Mouse (Mus musculus) layer of hippocampus, adult 2 months (tissue): ENCODE results near the gene Usp50. TPM values are rescaled to one million over a fixed set of nuclear protein-coding genes. Genes with fewer than 3 reads are reported as not detected.
A peak's percentile ranks its signal among the peaks of the same experiment; 100 is the strongest.

ENCODE experiments used
- DNase-seq, 2 experiments: peaks; one replicate each; pipeline ENCODE4 v3.0.0; 2022; ENCODE audit warnings: low spot score in 2 of 2
- H3K27ac ChIP-seq: fragments of 200-600 bp; 2 replicates; pipeline ENCODE4 v1.8.1; 2022
- H3K4me3 ChIP-seq: fragments of 200-600 bp; 2 replicates; pipeline ENCODE4 v1.8.1; 2022; ENCODE audit warnings: mild to moderate bottlenecking
- CTCF ChIP-seq: fragments of 200-600 bp; conservative IDR thresholded peaks from 2 replicates; pipeline ENCODE4 v1.8.1; 2022; ENCODE audit warnings: antibody characterized with exemption, mild to moderate bottlenecking, moderate library complexity
- total RNA-seq, 2 experiments: library from RNA; stranded (reverse); gene quantifications; 2 replicates each; pipeline ENCODE4 v1.2.3; 2021

Usp50 gene
- total RNA-seq, 2 experiments from 2014 or later, result 3.0 to 3.3 TPM

- Histone ChIP-seq H3K27ac (peak overlapping the region; percentile 83), H3K4me3 (no peak overlapping the region)
- TF ChIP-seq CTCF, result no peak
- DNase-seq, result no peak
Observed at GRCm38 (mm10) chr2:126776416-126776815, 6.9 kb downstream of the Usp50 start.

- DNase-seq, result no peak
- Histone ChIP-seq H3K4me3 (no peak overlapping the region), H3K27ac (peak overlapping the region; percentile 83)
- no peak for TF ChIP-seq CTCF
Observed at GRCm38 (mm10) chr2:126775951-126776350, 7.3 kb downstream of the Usp50 start.

DNA sequence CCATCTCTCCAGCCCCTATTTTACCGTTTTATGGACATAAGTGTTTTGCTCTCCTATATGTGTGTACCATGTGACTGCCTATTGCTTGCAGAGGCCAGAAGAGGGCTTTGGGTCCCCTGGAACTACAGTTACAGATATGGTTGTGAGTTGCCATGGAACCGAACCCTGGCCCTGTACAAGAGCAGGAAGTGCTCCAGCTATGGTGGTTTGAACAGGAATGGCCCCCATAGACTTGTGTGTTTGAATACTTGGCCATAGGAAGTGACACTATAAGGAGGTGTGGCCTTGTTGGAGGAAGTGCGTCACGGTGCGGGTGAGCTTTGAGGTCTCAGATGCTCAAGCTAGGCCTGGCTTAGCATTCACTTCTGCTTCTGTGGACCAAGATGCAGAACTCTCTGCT, 11.1 kb downstream of the Usp50 start:
- Histone ChIP-seq H3K27ac (no peak overlapping the region), H3K4me3 (no peak overlapping the region)
- no peak for TF ChIP-seq CTCF
- no peak for DNase-seq

- Histone ChIP-seq H3K4me3 (no peak overlapping the region), H3K27ac (0 out of 2 replicates have a peak overlapping the region, but pooled peaks have one; percentile 61)
- DNase-seq, result no peak
- TF ChIP-seq CTCF, result no peak
Observed at GRCm38 (mm10) chr2:126769431-126770181, 13.7 kb downstream of the Usp50 start.

- H3K4me3 ChIP-seq, result no peak overlapping the region
- peak; percentile 50 for TF ChIP-seq CTCF
Observed at GRCm38 (mm10) chr2:126768194-126768593, 15.1 kb downstream of the Usp50 start.

GRCm38 (mm10) chr2:126767599-126767998, 15.7 kb downstream of the Usp50 start:
- no peak overlapping the region for H3K4me3 ChIP-seq
- no peak overlapping the region for H3K27ac ChIP-seq
- no peak for DNase-seq
- peak; percentile 27 for TF ChIP-seq CTCF

More at GRCm38 (mm10) chr2:126768194-126768593, 15.1 kb downstream of the Usp50 start:
- H3K27ac ChIP-seq, result no peak overlapping the region
- DNase-seq, result no peak

DNA sequence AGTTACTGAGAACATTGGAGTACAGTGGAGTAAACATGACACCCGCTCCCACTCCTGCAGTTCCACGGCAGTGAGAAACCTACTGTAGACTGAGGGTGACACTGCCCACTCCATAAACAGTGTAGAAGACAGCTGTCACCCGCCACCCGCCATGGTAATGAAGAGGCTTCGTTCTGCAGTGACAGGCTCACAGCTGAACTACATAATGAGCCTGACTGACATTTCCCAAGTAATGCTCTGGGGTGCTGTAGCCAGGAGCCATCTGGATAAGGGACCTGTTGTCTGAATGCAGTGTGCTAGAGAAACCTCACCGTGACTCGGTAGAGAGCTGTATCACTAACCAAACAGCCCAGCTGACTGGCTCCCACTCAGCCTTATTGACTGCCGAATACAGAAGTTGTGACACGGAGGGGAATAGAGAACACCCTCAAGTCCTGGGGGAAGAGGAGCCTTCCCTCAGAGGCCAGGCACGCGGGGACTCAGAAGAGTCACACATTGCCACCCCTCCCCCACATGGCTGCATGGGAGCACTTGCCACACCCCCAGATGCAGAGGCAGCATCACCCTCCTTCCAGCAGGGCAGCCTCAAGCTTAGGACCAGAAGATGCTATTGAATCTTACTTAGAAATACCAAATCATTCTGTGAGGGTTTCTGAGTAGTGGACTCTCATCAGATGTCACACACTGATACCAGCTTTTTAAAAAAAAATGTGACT, 17.2 kb downstream of the Usp50 start:
- TF ChIP-seq CTCF, result no peak
- Histone ChIP-seq H3K27ac (peak overlapping the region; percentile 81), H3K4me3 (no peak overlapping the region)
- DNase-seq, result peak; percentile 47

- no peak overlapping the region for H3K27ac ChIP-seq
- DNase-seq, result no peak
- no peak overlapping the region for H3K4me3 ChIP-seq
- TF ChIP-seq CTCF, result no peak
Observed at GRCm38 (mm10) chr2:126759351-126759750, 23.9 kb downstream of the Usp50 start.

DNA sequence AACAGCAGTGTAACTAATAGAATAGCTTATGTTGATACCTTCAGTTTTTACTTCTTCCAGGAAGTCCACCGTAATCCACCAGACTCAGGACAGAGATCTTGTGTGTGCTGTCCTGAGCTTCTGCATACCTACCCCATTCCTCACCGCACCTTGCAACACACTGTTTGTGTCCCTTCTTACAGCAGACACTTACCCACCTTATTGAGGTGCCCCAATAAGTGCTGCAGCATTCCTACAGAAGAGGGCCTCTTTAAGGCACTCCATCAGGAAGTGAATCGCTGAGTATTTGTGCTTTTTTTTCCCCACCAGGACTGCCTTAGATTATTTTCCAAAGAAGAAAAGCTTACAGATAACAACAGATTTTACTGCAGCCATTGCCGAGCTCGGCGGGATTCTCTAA, 27.6 kb downstream of the Usp50 start:
- TF ChIP-seq CTCF, result no peak
- DNase-seq, result no peak
- no peak overlapping the region for H3K4me3 ChIP-seq

GRCm38 (mm10) chr2:126743389-126743788, 39.9 kb downstream of the Usp50 start:
- DNase-seq, result no peak
- no peak for TF ChIP-seq CTCF
- Histone ChIP-seq H3K27ac (no peak overlapping the region), H3K4me3 (no peak overlapping the region)

More for the DNA sequence above, 27.6 kb downstream of the Usp50 start:
- no peak overlapping the region for H3K27ac ChIP-seq

DNA sequence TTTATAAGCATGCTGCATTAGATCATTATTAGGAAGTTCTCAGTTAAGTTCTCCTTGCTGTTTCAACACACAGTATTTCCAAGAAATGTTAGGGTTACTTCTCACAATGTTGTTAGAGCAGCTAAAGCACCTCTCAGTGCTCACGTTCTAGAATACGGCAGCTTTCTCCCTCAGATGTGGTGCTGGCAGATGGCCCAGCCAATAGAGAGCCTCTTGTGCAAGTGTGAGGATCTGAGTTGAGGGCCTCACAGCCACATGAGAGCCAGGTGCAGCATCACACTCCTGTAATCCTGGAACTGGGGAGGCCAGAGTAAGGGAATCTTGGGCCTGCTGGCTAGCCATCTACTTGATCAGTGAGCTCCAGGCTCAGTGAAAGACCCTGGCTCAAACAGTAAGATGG, 43.0 kb downstream of the Usp50 start:
- DNase-seq, result no peak
- Histone ChIP-seq H3K27ac (no peak overlapping the region), H3K4me3 (no peak overlapping the region)
- TF ChIP-seq CTCF, result no peak

DNA sequence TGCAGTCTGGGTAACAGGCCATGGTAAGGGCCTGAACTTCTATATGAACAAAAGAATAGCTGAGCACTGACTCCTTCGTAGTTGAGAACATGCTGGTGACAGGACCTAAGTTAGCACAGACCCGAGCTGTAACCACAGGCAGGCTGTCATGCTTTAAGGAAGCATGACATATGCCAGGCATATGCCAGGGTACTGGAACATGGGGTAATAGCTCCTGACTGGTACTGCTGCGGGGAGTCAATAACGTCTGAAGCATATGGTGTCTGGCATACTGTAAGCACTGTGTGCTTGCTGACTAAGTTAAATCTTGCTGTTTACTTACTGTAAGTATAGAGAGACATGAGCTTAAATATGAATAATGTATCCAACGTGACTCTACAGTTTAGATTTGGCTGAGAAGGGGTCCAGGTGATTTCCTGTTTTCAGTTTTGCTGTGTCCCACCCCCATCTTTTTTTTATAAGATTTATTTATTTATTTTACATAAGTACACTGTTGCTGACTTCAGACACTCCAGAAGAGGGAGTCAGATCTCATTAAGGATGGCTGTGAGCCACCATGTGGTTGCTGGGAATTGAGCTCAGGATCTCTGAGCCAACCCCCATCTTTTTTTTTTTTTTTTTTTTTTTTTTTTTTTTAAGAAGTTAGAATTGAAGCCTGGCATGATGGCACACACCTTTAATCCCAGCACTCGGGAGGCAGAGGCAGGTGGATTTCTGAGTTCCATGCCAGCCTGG, 47.8 kb downstream of the Usp50 start:
- TF ChIP-seq CTCF, result 0 out of 2 replicates have a peak, but pooled peaks have one; percentile 19
- H3K27ac ChIP-seq, result peak overlapping the region; percentile 49
- DNase-seq, result peak in 1 of 2 experiments; percentile 47
- H3K4me3 ChIP-seq, result no peak overlapping the region

DNA sequence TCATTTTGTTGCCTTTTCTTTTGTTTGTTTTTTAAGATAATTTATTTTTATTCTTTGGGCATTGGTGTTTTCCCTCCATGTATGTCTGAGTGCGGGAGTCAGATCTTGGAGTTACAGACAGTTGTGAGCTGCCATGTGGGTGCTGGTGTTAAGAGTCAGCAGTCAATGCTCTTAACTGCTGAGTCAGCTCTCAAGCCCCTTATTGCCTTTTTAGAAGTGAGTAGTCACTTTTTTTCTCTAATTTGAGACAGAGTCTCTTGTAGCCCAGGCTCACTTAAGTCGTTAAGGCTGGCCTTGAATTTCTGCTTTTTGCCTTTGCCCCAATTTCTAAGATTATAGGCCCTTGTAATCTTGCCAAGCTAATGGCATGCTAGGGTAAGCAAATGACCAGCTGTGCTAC, 52.8 kb downstream of the Usp50 start:
- no peak for DNase-seq
- no peak for TF ChIP-seq CTCF
- Histone ChIP-seq H3K4me3 (no peak overlapping the region), H3K27ac (no peak overlapping the region)
